Mouse (Mus musculus): ENCODE results near the gene Mlycd. TPM values are rescaled to one million over a fixed set of nuclear protein-coding genes. Genes with fewer than 3 reads are reported as not detected.

The Mlycd gene
- polyA plus RNA-seq, 1 experiment from 2014 or later = 19.3 TPM

Other genes starting within 250 kb of the Mlycd start
- 268 and 275 TPM in 2 replicates for gene Hsbp1, start 50.4 kb upstream of the Mlycd start, polyA plus RNA-seq (2016; fragmentation: Nextera tagmentation; extraction: Ambion mirVana)
- gene Osgin1, start 39.2 kb downstream of the Mlycd start, polyA plus RNA-seq (2016; fragmentation: Nextera tagmentation; extraction: Ambion mirVana) = 0.27 and 0.54 TPM in 2 replicates
- 0.71 and 0.75 TPM in 2 replicates for gene Necab2, start 51.8 kb downstream of the Mlycd start, polyA plus RNA-seq (2016; fragmentation: Nextera tagmentation; extraction: Ambion mirVana)
- gene Slc38a8, start 106.8 kb downstream of the Mlycd start, polyA plus RNA-seq (2016; fragmentation: Nextera tagmentation; extraction: Ambion mirVana) = not detected in 2 replicates
- gene Mbtps1, start 163.9 kb downstream of the Mlycd start, polyA plus RNA-seq (2016; fragmentation: Nextera tagmentation; extraction: Ambion mirVana) = 98.5 and 99.4 TPM in 2 replicates
- gene Hsdl1, start 180.3 kb downstream of the Mlycd start, polyA plus RNA-seq (2016; fragmentation: Nextera tagmentation; extraction: Ambion mirVana) = 38.3 and 41.9 TPM in 2 replicates
- gene Dnaaf1, start 180.4 kb downstream of the Mlycd start, polyA plus RNA-seq (2016; fragmentation: Nextera tagmentation; extraction: Ambion mirVana) = 0.18 and 0.23 TPM in 2 replicates
- 8.1 and 8.6 TPM in 2 replicates for gene Taf1c, start 210.3 kb downstream of the Mlycd start, polyA plus RNA-seq (2016; fragmentation: Nextera tagmentation; extraction: Ambion mirVana)
- 0.09 TPM in 1 of 2 replicates, not detected in the other for gene Adad2, start 217.9 kb downstream of the Mlycd start, polyA plus RNA-seq (2016; fragmentation: Nextera tagmentation; extraction: Ambion mirVana)
- gene Kcng4, start 240.8 kb downstream of the Mlycd start, polyA plus RNA-seq (2016; fragmentation: Nextera tagmentation; extraction: Ambion mirVana) = not detected in 2 replicates